Mouse (Mus musculus): Measurements from ENCODE around the gene Shc3.
A peak's percentile ranks its signal among the peaks of the same experiment; 100 is the strongest.

Gene Shc3

DNA sequence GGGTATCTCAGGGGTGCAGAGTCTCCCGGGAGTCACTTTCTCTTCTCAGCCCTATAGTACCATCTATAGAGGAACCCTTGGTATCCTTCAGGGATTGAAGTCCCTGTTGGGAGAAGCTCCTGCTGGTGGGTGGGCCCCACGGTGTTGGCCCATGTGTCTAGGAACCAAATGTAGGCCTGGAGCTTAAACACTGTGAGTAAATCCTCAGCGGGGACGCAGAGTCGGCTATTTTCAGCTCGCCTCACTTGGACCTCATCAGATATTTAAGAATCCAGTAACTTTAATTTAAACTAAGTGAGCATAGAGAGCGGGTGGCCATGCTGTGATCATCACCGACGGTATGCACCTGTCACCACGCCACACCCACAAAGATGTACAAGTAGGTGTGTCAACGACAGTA, 152.5 kb downstream of the Shc3 start:
- DNase-seq, result no peak

DNA sequence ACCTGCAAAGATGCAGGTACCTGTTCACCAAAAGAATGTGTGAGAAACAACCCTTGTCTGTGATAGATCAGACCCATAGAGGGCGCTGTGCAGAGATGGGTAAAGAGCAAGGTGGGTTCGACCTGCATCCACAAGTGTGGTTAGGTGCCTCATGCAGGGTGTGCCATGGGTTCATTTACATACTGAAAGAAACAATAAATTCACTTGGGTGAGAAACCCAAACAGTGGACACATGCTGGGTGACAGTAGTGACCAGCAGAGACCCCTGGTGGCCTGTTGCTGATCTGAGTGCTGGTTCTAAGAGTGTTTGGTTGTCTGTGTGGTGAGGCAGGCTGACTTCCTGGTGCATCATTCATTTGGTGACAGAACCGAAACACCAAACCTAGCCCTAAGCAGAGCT, 155.8 kb downstream of the Shc3 start:
- DNase-seq, result peak; percentile 69 to 74

DNA sequence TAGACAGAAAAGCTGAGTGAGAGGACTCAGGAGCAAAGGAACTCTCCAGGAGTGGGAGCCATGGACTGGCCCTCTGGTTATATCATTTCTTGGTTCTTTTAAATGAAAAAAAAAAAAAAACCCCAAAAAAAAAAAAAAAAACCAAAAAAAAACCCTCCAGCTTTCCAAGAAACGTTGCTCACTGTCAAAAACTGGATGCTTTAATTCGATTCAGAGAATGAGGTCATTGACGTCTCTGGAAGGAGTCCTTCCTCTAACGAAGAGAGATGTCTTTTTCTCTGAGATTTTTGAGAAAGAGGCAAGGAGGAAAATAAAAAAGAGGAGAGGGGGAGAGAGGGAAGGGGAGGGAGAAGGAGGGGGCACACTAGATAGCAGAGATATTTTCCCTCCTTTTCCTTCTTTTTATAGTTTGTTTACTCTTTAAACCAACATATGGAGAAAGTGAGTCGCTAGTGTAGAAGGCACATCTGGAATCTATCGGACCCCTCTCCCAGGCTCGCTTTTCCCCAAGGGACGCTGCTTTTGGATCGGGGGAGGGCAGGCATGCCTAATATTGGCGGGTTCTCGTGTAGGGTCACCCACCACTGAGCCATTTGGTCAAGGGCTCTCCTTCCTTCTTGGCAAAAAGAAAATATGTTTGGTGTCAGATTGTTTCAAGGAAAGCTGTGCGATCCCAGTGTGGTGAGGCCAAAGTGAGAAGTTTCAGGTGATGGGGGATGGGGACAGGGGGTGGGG, 157.4 kb downstream of the Shc3 start:
- DNase-seq, result no peak

DNA sequence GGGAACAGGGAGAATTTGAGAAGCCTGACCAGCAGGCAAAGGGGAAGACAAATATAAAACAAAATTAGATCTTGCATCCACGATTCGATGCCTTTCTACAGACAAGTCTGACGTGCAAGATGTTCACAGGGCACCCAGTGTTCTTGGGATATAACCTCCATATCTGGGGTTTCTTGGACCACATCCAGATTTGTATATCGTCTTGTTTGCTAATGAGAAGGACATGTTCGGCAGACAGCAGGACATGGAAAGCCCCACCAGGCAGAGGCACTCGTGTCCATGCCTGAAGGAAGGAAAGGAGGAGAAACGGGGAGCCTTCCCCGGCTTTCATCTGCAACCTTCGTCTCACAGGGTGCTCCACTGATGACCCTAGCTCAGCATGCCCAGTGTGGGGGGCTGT, 158.0 kb downstream of the Shc3 start:
- no peak for DNase-seq

DNA sequence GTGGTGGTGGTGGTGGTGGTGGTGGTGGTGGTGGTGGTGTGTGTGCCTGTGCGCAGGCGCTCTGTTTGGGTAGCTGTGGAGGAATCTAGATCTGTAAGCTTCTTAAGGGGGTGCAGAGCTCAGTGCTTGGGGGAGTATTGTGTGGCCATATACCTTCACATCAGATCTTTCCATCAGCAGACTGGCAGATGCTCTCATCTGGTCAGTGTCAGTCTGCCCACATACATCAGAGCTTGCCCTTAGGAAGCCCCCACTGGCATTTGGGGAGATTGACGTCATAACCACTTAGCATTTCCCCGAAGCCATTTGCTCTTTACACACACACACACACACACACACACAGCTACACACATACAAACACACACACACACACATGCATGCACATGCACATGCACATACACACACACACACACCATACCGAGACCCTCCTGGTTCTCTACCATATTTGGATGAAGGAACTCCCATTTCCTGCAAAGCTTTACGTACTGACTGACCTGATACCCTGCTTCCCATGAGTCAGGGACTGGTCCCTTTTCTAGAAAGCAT, 159.2 kb downstream of the Shc3 start:
- no peak for DNase-seq

DNA sequence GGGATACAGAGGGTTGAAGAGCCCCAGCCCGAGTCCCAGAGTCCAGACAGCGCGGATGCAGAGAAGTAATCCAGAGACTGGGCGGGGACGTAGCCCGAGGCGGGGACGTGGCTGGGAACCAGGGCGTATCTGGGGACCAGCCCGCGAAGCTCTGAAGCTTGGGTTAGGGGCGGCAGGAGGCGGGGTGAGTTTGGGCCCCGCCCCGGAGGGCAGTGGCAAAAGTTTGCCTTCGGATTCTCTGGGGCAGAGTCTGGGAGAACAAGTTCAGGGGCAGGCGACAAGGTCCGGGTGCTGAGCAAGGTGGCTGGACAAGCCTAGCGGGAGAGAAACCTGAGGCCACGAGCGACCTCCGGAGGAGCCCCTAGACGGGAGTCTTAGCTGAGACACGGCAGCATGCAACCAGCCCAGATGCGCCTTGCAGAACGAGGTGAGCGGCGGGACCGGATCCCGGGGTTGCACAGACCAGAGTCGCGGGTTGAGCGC, 160.7 kb downstream of the Shc3 start, which contains the start of gene S1pr3:
S1pr3 (plus strand) TSS at position 121 of the 483 bp plus-strand sequence.
- peak; percentile 83 to 89 for DNase-seq

DNA sequence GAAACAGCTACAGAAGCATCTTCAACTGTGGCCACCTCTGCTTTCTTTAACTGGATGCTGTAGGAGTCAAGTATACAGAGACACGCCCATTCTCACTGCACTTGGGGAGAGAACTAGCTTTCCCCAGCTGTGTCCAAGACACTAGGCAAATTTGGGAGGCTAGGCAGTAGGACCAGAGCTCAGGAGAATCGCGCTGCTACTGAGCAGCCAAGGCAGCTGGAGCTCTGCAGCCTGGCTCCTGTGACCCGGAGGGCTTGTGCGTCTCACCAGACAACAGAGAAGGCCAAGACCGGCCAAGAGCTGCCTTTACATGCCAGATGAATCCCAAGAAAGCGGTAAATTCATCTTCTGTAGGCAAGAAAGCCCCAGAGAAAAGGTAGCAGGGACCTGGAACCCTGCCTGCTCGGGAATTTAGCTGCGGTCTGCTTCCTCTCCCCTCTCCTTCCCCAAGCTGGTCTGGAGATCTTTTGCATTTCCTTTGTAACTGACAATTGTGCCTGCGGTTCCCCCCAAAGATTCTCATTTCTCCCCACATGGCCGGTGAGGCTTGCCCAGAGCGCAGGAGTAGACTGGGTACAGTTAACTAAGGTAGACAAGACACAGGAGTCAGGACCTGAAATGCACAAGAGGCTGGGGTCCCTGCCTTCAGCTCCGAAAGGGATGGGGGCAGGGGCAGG, 161.5 kb downstream of the Shc3 start:
- peak; percentile 45 to 52 for DNase-seq

DNA sequence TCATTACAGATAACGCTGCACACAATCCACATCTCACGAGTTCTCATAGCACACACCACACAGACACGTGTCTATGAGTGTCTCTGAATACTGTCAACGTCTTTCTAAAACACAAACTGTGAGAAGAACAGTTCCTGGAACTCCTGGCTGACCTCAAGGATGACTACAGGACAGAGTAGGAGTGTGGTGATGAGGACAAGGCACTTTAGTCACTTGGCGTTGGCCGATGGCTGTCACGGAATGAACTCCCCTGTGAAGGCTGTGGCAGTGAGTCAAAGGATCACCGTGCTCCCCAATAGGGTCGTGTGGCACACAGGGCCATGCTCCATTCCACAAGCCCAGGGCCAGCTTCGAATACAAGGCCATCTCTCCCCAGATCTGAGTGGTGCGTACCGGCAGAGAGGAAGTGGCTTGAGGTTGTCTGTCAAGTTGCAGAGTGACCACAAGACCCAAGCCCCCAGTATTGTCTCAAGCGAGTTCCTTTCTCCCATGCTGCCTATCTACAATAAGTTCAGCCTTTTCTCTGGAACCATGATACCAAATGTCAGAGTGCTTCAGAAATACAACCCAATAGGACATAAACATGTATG, 163.4 kb downstream of the Shc3 start:
- no peak for DNase-seq

DNA sequence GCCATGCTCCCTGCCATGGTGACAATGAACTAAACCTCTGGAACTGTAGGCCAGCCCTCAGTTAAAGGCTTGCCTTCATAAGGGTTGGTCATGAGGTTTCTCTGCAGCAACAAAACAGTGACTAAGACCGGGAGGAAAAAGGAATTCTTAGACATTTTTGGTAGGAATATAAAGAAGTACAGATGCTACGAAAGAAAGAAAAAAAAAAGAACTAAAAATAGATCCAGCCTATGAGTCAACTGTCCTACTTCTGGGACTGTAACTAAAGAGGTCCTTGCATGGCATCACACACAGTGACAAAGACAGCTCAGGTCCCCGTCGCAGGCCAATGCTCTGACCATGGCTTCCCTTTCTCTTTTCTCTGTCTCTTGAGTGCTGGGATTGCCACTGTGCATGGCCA, 164.7 kb downstream of the Shc3 start:
- no peak for DNase-seq

DNA sequence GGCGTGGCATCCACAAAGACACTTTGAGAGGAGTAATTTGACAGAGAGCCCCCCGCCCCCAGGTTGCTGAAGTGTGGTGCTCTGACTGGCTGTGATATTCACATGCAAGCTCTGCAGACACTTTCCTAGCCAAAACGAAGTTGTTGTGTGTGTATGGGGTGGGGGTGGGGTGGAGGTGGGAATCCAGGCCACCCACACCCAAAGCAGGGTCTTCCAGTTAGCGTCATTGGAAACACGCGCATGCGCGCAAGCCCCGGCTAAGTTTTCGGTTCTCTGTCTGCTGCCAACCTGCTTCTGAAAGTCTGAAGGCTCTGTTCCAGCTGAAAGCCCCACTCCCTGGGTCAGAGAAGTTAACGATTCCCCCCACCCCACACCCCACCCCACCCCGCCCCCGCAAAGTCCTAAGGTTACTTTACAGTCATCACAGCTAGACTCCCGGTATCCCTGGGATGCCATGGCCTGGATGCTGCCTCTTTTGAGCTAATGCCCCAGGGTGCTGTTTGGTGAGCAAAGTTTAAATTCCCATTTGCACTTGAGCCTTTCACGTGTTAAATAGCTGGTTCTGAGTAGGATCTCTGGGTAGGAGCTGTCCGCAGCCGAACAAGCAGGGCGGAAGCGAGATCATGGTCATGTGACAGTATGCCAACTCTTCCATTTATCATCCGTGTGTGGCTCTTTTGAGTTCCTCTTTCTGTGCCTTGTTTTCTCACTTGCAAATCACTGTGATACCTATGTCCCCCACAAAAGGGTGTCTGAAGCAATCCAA, 168.3 kb downstream of the Shc3 start:
- DNase-seq, result peak; percentile 72 to 79

DNA sequence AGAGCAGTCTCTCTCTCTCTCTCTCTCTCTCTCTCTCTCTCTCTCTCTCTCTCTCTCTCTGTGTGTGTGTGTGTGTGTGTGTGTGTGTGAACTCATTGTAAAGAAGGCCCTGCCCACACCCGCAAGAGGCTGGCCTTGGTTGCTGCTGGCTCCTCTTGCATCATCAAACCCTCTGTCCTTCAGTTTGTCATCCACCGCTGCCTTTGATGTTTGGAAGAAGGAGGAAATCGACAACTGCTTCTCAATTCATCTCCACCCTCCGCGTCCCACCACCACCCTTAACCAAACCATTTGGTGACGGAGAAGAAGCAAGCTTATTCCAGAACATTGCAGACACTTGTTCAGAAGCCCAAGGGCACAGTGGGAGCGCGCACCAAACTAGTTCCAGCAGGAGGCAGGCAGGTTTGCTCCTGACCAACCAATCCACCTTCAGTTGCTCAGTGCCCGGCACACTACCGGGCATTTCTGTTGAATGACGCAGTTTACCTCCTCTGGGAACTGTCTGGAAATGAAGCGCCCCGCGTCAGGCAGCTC, 169.0 kb downstream of the Shc3 start:
- DNase-seq, result peak; percentile 46 to 73

DNA sequence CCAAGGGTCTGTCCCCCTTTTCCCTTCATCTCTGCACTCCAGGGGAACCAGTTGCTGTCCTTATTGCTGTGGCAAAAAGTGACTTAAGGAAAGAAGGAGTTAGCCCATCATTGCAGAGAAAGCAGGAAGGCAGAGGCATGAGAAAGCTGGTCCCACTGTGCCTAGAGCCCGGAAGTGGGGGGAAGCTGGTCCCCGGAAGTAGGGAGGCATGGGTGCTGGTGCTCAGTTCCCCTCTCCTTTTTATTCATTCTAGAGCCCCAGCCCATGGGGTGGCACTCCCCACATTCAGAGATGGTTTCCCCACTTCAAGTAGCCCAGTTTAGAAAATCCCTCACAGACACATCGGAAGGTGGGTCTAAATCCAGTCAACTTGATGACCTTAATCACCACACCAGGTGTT, 169.7 kb downstream of the Shc3 start:
- no peak for DNase-seq

DNA sequence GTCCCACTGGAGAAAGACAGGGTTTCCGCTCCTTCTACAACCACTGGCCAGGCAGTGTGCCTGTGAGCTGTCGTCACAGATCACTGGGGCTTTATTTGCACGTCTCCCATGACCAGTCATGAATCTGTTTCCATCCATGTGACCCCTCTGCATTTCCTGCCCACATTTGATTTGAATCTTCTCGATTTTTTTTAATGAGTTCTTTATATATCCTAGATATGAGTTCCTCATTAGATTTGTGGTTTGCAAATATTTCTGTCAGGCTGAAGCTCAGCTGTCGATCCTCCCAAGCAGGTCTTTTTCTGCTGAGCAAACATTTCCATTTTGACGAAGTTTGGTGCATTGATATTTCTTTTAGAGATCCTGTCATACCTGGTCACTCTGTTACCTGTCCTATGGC, 171.4 kb downstream of the Shc3 start:
- no peak for DNase-seq

DNA sequence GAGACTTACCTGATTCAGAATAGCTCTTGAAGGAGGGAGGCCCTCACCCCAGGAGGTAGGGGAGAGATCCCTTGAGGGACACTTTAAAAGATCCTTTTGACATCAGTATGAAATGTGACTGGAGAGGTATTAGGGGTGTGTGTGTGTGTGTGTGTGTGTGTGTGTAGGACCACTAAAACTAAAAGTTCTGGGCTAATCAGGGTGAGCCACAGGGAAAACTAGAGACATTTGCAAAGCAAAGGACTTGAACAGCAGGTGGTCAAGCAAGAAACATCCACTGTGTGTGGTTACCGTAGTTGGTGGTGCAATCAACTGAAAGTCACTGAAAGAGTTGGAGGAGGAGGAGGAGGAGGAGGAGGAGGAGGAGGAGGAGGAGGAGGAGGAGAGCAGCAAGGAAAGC, 177.0 kb downstream of the Shc3 start:
- no peak for DNase-seq

DNA sequence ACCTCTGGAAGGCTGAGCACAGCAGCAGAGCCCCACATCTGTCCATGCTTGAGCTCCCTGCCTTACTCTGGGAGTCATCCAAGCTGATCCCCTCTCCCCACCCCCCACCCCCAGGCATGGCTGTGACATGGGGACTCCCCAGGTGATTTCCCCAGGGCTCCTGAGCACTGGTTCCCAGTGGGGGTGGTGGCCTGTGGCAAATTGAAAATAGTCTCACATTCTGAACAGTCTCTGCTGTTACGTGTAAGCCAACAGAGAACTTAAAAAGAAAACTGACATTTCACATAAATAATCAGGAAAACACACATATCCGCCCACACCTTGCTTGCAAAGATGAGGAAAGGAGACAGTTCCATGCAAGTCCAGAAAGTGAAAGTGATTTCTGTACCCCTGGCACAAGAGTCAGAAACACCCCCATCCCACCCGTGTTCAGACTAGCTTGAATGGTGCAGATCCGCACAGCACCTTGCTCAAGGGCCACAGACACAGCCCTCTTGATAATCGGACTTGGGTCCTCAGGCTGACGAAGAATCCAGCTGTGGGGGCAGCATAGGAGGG, 177.8 kb downstream of the Shc3 start:
- no peak for DNase-seq

DNA sequence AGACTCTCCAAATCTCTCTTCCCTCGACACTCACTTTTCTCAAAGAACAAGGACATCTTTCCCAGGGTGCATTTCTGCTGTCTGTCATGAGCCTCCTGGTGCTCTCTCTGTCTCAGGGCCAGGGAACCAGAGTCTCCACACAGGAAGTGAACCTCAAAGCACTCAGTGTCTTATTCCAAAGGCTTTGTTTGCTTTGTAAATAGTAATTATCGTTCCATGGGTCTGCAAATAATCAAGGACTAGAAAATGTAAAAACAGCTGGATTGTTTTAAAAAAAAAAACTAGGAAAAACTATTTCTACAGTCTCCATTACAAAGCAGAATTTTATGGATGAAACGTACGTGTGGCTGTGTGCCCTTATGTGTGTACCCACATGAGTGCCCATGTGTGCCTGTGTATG, 178.8 kb downstream of the Shc3 start:
- DNase-seq, result no peak

DNA sequence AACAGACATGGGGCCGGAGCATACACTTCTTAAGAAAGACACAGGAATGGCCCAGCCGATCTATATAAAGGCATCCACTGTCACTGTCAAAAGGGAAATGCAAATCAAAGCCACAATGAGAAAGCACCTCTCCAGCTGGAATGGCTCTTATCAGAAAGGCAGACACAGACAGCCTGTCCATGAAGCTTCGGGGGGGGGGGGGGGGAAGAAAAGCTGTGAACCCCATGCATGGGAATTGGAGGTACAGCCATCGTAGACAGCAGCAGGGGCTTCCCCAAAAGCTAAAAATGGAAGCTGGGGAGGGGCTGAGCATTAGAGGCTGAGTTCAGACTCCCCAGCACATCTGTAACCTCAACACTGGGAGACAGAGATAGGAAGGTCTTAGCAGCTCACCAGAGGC, 181.3 kb downstream of the Shc3 start:
- no peak for DNase-seq

DNA sequence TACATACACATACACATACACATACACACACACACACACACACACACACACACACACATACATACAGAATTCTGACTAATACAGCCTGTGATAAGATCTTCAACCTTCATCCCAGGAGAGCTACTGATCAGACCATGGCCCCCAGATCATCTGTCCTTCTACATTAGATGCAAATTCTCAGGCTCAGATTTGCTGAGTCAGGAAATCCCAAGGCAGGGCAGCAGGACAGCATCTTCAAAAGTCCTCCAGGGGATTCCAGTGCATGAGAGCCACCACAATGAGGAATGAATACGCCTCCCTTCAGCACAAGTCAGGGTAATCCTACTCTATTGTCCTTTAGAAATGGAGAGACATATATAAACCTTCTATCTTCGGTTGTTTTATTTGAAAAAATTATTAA, 184.3 kb downstream of the Shc3 start:
- no peak for DNase-seq

DNA sequence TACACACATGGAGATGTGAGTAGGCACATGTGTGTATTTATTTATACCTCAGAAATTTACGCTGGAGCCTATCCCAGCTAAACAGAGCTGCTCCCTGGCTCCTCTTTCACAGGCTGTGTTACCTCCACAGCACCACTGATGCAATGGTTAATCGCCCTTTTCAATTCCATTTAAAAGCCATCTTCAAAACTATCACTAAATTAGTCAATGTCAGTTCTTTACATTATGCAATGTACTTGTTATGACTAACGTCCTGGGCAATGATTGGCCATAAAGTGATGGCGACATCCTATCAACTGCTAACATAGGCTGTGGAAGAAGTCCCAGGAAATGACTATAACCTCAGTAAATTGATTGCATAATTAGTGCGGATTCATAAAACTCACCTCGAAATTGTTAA, 187.7 kb downstream of the Shc3 start:
- DNase-seq, result no peak

Measured in kidney, postnatal 4 days (tissue).